Mouse (Mus musculus) bone marrow macrophage, adult 2 months (primary cell): Measurements from ENCODE around the gene Sec14l5.
"Not testable (repeated sequence)": the region's sequence is repeated elsewhere in the genome, so short reads cannot be mapped to it uniquely, and the experiment has no call there.

Source experiments
- CTCF ChIP-seq: IDR thresholded peaks from 2 replicates; pipeline ENCODE4 v1.5.1; 2012; ENCODE audit warnings: low read depth, mild to moderate bottlenecking, low read length, moderate library complexity
- POLR2A ChIP-seq: IDR thresholded peaks from 2 replicates; pipeline ENCODE4 v1.6.1; 2012; ENCODE audit warnings: mild to moderate bottlenecking, low read depth, low read length, borderline replicate concordance

DNA sequence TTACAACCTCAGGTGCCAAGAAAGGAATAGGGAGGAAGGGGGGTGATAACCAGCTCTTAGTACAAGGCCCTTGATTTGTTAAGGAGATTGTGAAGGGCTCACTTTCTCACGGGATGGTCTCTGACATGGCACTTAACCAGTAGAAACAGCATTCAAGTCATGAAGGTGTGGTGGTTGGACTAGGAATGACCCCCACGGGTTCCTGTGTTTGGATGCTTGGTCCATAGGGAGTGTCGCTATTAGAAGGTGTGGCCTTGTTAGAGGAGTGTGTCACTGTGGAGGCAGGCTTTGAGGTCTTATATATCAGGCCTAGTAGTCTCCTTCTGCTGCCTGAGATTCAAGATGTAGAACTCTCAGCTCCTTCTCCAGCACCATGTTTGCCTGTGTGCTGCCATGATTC lies 81.2 kb downstream of the Sec14l5 start:
- not testable (repeated sequence) for TF ChIP-seq CTCF, POLR2A
